Mouse (Mus musculus): ENCODE data around the gene Ndufc2. TPM values are rescaled to one million over a fixed set of nuclear protein-coding genes. Genes with fewer than 3 reads are reported as not detected.

Gene Ndufc2
- total RNA-seq, 2 experiments from 2014 or later: 254 to 277 TPM

GRCm38 (mm10) chr7:97455577-97455976 lies 55.8 kb downstream of the Ndufc2 start:
- intact Hi-C loops (cut with DNase I): no loop called here

More at GRCm38 (mm10) chr7:97455577-97455976, 55.8 kb downstream of the Ndufc2 start:
- DNase-seq (ENCODE audit: extremely low spot score in 1 of 2, low spot score in 2 of 2): no peak

Other genes with a start within 250 kb of the Ndufc2 start
- 10 to 100 TPM in 1 of 2 experiments, 1 to 10 TPM in 1; 9.7 to 12.0 TPM for gene Usp35, start 68.0 kb upstream of the Ndufc2 start, total RNA-seq (2021)
- 1 to 10 TPM; 7.4 to 7.6 TPM for gene Kctd21, start 67.7 kb upstream of the Ndufc2 start, total RNA-seq (2021)
- 10 to 100 TPM in 1 of 2 experiments, 1 to 10 TPM in 1; 9.5 to 12.2 TPM for gene Alg8, start 28.4 kb upstream of the Ndufc2 start, total RNA-seq (2021)
- gene Thrsp, start 17.7 kb downstream of the Ndufc2 start, total RNA-seq (2021): 1 to 10 TPM; 4.7 to 8.4 TPM
- 1 to 10 TPM; 2.3 to 2.7 TPM for gene Kctd14, start 51.3 kb downstream of the Ndufc2 start, total RNA-seq (2021)
- gene Ints4, start 81.0 kb downstream of the Ndufc2 start, total RNA-seq (2021): 10 to 100 TPM; 25.9 to 26.0 TPM
- 10 to 100 TPM; 24.7 to 24.8 TPM for gene Aamdc, start 179.5 kb downstream of the Ndufc2 start, total RNA-seq (2021)
- 10 to 100 TPM; 36.6 to 38.0 TPM for gene Rsf1, start 179.9 kb downstream of the Ndufc2 start, total RNA-seq (2021)